Mouse (Mus musculus): ENCODE data around the gene Tubgcp6.

- TF ChIP-seq EP300 (IDR thresholded peaks at IDR 0.05; ENCODE audit: insufficient read depth, low read depth, low read length), result no peak
- TF ChIP-seq POLR2A (IDR thresholded peaks at IDR 0.05; ENCODE audit: insufficient read depth, low read depth, low read length), result no peak
Measured at GRCm38 (mm10) chr15:89089248-89090051, 33.5 kb downstream of the Tubgcp6 start.
